Mouse (Mus musculus) adipocyte (in vitro differentiated cells): ENCODE results near the gene Chst10.

Experiments
- DNase-seq: peaks from one replicate; pipeline ENCODE4 v3.0.0-alpha.2; 2016; ENCODE audit warnings: low spot score

Chst10 gene

GRCm38 (mm10) chr1:38866242-38866641 is 31.7 kb downstream of the Chst10 start:
- no peak for DNase-seq

GRCm38 (mm10) chr1:38864341-38864740 is 33.6 kb downstream of the Chst10 start:
- no peak for DNase-seq

- no peak for DNase-seq
Observed at GRCm38 (mm10) chr1:38862213-38862612, 35.7 kb downstream of the Chst10 start.

DNA sequence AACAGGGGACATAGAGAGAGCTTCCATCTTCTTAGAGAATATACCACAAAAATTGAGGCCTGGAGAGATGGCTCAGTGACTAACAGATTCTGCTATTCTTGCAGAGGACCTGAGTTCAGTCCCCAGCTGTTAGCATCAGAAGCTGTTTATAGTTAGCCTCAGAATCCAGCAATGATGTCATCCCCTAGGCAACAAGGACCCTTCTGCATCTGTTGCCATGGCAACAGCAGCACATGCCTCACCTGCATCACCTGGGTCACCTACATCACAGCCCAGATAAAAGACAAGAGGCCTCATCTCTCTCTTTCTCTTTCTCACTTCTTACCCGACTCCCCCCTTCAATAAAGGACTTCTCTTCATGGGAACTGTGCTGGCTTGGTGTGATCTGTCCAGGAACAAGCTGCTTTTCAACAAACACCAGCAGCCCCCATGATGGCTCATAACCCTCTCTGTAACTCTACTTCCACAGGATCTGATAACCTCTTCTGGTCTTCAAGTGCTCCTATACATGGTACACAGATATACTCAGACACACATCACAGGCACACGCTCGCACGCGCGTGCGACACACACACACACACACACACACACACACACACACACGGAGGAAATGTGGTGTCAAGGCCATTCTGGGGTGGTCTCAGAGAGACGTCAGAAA is 37.0 kb downstream of the Chst10 start:
- DNase-seq, result no peak

GRCm38 (mm10) chr1:38860207-38860606 is 37.8 kb downstream of the Chst10 start:
- DNase-seq, result no peak

- DNase-seq, result peak; percentile 54
Observed at GRCm38 (mm10) chr1:38856196-38856595, 41.8 kb downstream of the Chst10 start.

- DNase-seq, result no peak
Observed at GRCm38 (mm10) chr1:38852250-38852649, 45.7 kb downstream of the Chst10 start.

GRCm38 (mm10) chr1:38850650-38851049 is 47.3 kb downstream of the Chst10 start:
- DNase-seq, result no peak

DNA sequence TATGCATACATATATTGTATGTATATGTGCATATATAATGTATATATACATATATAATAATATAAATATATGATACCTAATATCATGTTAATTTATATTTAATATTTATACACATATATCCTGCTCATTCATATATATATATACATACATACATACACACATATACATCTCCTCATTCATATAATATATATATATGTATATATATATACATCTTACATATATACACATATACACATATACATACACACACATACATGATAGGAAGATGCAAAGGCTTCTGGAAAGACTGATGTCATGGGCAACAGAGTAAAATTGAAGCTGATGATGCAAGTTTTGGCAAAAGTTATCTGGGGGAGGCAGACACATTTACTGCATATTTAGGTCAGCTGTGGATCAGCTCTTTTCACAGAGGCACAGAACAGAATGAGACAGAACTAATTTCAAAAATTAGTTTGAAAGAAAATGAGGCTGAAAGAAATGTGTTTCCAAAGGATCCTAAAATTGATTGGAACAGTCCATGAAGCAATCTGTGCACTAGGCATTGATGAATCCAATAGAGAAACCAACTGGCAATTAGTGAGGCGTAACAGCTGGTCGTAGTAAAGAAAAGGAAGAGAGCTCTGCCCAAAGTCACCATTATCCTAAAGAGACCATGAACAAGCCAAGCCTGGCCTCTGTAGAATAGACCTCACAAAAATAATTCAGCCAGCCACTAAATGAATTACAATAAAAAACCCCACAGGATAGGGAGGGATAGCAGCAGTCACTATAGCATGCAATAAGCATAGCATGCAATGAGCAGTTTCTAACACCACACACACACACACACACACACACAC is 49.3 kb downstream of the Chst10 start:
- no peak for DNase-seq

DNA sequence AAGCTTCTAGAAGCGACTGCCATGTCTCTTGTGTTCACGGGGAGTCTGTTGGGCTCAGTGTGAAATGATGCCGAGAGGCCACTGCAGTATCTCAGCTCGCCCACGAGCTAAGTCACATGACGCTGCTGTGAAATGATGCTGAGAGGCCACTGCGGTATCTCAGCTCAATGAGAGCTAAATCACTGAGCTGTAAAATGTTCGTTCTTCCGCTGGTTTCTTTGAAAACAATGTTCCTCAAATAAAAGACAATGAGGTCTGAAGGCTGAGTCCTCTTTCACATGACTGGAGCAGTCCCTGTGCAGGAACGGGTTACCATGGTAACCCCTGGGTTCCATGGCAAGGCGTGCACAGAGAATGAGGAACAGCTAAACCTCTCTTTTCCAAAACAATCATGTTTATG is 50.0 kb downstream of the Chst10 start:
- DNase-seq, result no peak

- no peak for DNase-seq
Observed at GRCm38 (mm10) chr1:38843275-38843674, 54.7 kb downstream of the Chst10 start.

- no peak for DNase-seq
Observed at GRCm38 (mm10) chr1:38842861-38843260, 55.1 kb downstream of the Chst10 start.

- no peak for DNase-seq
Observed at GRCm38 (mm10) chr1:38839944-38840343, 58.0 kb downstream of the Chst10 start.

DNA sequence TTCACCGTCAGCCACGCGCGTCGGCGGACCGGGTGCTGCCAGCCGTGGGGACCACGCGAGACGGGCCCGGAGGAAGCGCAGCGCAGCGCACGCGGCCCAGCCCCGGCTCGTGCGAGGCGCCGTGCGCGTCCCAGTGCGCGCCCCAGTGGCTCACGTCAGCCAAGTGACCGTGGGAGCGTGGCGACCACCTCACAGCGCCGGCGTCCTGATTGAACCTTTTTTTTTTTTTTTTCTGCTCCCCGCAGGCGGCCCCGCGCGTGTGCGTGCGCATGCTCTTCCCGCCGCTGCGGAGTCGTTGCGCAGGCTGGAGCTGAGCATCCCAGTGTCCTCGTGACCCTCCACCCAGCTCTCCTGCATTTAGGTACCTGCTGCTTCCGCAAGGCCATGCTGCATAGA is 61.5 kb downstream of the Chst10 start, which contains the start of gene Lonrf2:
Gene Lonrf2 (minus strand): TSS at position 235 of the 396 bp plus-strand sequence.
- no peak for DNase-seq

DNA sequence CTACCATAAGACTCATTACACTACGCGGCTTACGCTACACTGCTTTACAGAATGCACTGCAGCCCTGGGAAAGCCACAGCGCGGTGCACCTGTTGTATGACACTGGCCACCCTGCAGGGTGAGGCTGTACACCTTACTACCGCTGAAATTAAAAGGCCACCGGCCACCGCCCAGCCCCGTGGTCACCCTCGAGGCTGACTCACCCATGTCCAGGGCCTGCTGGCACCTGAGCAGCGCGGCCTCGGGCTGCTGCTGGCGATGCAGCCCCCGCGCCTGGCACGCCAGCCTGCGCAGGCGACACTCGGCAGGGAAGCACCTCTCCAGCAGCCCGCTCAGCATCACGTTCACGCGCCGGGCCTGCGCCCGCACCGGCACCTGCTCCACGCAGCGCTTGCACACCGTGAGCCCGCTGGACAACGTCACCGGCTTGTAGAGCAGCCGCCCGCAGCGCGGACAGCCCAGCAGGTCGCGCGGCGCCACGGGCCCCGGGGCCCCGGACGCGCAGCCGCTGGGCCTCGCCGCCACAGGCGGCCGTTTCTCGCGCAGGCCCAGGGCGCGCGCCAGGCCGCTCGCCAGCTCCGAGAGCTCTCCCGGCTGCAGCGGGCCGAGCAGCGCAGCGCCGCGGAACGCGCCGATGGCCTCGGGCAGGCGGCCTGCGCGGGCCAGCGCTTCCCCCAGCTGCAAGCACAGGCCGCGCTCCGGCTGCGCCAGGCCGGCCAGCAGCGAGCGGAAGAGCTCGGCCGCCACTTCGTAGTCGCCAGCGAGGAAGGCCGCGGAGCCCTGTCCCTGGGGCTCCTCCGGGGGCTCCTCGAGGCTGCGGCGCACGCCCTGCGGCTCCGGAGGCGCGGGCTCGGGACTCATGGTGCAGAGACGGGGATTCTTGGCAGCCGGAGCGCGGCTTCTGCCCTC is 62.1 kb downstream of the Chst10 start:
- DNase-seq, result no peak

DNA sequence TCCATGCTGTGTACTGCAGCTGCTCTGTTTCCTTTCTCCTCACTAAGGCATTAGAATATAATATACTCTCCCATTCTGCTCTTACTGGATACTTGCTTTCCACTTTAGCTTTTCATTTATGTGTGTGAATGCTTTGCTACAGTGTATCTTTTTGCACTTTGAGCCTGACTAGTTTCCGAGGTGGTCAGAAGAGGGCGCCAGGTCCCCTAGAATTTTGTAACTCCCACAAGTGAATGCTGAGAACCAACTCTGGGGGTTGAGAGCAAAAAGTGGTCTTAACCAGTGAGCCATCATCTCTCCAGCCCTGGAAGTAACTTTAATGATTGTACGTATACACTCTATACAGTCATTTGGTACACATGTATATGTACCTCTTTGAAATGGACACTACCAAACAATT is 63.1 kb downstream of the Chst10 start:
- DNase-seq, result no peak

DNA sequence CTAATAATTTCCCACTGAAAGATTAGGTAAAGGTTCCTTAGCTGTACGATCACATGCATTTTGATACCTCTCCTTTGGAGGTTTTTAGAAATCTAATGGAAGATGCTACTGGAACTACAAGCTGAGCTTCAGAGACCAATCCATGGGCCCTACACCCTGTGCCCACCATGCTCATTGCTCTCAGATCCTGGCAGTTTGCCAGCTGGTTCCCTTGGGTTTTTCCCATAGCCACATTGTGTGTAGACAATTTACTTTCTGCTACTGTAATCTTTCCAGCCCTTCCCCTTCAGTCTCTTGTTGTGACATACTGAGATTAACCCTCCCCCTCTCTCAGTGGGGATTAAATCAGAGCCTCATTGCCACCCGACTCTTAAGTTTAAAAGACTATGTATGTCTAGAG is 73.0 kb downstream of the Chst10 start:
- DNase-seq, result no peak

- DNase-seq, result no peak
Observed at GRCm38 (mm10) chr1:38823851-38824250, 74.1 kb downstream of the Chst10 start.

- no peak for DNase-seq
Observed at GRCm38 (mm10) chr1:38819691-38820090, 78.3 kb downstream of the Chst10 start.

DNA sequence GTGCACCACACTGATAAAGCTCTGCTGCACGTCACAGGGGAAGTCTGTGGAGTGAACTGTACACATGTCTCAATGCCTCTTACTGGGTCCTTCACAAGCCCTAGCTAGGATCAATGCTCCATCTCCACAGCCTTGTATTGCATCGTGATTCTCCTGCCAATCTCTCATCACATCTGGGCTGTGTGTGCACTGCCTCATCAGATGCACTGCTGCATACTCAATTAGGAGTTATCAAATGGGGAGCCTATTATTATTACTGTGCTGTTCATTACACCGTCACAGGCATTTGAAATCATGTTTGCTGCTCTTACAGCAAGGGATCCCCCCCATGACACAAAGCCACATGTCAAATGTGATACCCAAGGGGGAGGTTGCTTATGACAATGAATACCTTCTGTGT is 80.3 kb downstream of the Chst10 start:
- no peak for DNase-seq

DNA sequence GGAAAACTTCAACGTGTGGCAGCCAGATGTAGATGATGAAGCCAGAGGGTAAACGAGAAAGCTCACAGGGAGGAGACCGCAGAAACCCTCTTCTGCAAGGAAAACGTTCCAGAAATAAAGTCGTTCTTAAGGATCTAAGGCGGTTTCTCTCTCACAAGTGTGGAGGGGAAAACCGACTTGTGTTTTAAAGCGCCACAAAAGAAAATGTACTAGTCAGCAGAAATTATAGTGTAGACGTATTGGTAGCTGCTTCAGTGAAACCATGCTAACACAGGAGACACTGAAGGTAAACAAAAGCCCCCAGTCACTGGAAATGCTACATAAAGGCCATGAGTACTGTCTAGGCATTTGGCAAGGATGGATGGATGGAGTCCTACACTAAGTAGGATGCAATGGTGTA is 80.7 kb downstream of the Chst10 start:
- DNase-seq, result no peak

DNA sequence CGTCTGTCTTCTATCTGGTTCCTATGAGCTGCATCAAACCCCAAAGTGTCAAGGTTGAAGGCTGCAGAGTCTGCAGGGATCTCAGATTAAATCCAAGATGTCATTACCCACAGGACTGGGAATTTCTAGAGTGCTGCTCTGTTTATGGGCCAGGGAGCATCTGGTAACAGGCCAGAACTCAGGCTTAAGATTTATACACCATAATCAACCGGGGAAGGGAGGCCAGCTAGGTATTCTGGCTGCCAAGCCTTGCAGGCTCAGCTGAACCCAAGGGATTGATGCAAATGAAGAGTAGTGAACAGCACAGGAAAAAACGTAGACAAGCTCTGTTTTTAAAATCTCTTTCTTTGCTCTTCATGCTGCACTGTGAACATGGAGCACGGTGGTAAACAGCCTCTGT is 81.7 kb downstream of the Chst10 start:
- peak; percentile 73 for DNase-seq
